Mouse (Mus musculus) limb, embryonic 11.5 days (tissue): ENCODE results near the gene Rps6ka4. TPM values are rescaled to one million over a fixed set of nuclear protein-coding genes. Genes with fewer than 3 reads are reported as not detected.

Source experiments
- ATAC-seq: fragments of 200-750 bp; cut with Nextera tagmentation; 2 replicates; pipeline ENCODE4 v1.8.0; 2017; ENCODE audit warnings: low read depth; ENCODE audit not compliant: insufficient number of reproducible peaks, low FRiP score, low TSS enrichment
- DNase-seq: peaks from one replicate; pipeline ENCODE4 v3.0.0-alpha.2; 2015; ENCODE audit warnings: low spot score
- H3K27ac ChIP-seq: fragments of 300-500 bp; sonication (generic); replicated peaks from 2 replicates; pipeline ENCODE4 v1.5.1; 2014; ENCODE audit warnings: low read depth, mild to moderate bottlenecking, low read length
- H3K27me3 ChIP-seq: fragments of 300-500 bp; sonication (generic); 2 replicates; pipeline ENCODE4 v1.6.1; 2014; ENCODE audit warnings: mild to moderate bottlenecking, low read length, mixed read lengths; ENCODE audit not compliant: control insufficient read depth, insufficient read depth
- H3K36me3 ChIP-seq: fragments of 300-500 bp; sonication (generic); 2 replicates; pipeline ENCODE4 v1.6.1; 2014; ENCODE audit warnings: mild to moderate bottlenecking, low read length, moderate library complexity, mixed read lengths; ENCODE audit not compliant: control insufficient read depth, insufficient read depth
- H3K4me1 ChIP-seq: fragments of 300-500 bp; sonication (generic); 2 replicates; pipeline ENCODE4 v1.6.1; 2014; ENCODE audit warnings: low read length, mixed read lengths; ENCODE audit not compliant: control insufficient read depth, insufficient read depth
- H3K4me2 ChIP-seq: fragments of 300-500 bp; sonication (generic); 2 replicates; pipeline ENCODE4 v1.6.1; 2014; ENCODE audit warnings: low read depth, mild to moderate bottlenecking, moderate library complexity; ENCODE audit not compliant: severe bottlenecking
- H3K4me3 ChIP-seq: fragments of 300-500 bp; sonication (generic); 2 replicates; pipeline ENCODE4 v1.5.1; 2014; ENCODE audit warnings: low read depth, low read length
- H3K9ac ChIP-seq: fragments of 300-500 bp; sonication (generic); 2 replicates; pipeline ENCODE4 v1.6.1; 2014; ENCODE audit warnings: mild to moderate bottlenecking, low read length
- H3K9me3 ChIP-seq: fragments of 300-500 bp; sonication (generic); 2 replicates; pipeline ENCODE4 v1.6.1; 2016; ENCODE audit warnings: low read length; ENCODE audit not compliant: control insufficient read depth
- WGBS: fragments of 180-500 bp; shearing (Covaris S2); extraction: QIAGEN DNeasy Blood & Tissue Kit; methylation state at CpG from one replicate; pipeline ENCODE4 v1.1.7; 2014; 5-methylcytosine and 5-hydroxymethylcytosine counted together
- polyA plus RNA-seq: library from polyadenylated mRNA; unstranded; fragments of >200 nt; fragmentation: Nextera tagmentation; extraction: Ambion mirVana; gene quantifications from 2 replicates; pipeline ENCODE4 v1.2.1, GENCODE M21; 2014

Gene Rps6ka4
- polyA plus RNA-seq, 1 experiment from 2014 or later, result 4.6 TPM

DNA sequence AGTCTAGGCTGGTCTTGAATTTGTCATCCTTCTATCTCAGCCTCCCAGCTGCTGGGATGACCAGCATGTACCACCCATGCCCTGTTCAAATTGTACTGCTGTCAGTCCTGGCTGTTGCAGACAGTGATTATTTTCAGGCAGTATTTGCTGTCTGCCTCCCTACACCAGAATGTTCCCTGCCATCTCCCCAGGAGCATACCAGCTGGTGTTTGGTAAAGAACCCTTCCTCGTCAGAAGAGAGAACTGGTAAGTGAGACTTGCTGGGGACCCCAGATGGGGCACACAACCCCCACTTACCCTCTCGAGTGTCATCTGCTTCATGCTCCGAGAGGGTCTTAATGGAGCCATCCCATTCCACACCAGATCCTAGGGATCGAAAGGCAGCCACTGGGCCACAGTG is 5.6 kb upstream of the Rps6ka4 start:
- 71% methylated on average over 4 of the region's 4 CpGs for WGBS
- peaks cover 64% of the 10 kb centered on the region for H3K27me3 ChIP-seq
- no peak for ATAC-seq

DNA sequence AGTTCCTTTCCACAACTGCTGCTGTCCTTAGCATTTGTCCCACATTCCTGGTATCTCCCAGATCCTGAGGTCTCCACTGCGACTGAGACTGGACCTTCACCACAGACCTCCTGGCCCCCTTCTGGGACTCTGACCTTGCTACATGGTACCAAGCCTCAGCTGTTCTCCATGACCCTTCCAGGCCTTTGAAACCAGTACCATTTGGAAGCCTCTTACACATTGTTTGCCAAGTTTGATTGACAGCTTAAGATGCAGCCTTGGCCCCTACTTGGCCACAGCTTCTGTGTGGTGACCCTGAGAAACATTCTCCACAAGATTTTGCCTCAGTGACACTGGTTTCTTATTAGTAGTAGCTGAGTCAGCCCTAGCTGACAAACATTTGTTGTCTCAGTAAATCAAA is 1.9 kb upstream of the Rps6ka4 start:
- H3K27me3 ChIP-seq, result peaks cover 71% of the 10 kb centered on the region
- no peak for ATAC-seq
- H3K4me3 ChIP-seq, result no peak overlapping the region
- WGBS, result 63% methylated on average over 1 of the region's 1 CpGs
- no peaks in the 10 kb centered on the region for H3K36me3 ChIP-seq
- no peak for DNase-seq
- H3K9me3 ChIP-seq, result no peaks in the 10 kb centered on the region
- no peak overlapping the region for H3K9ac ChIP-seq
- no peak overlapping the region for H3K27ac ChIP-seq
- H3K4me2 ChIP-seq, result no peak overlapping the region
- peaks cover 2% of the 10 kb centered on the region; the same call in 1 of the 2 replicates for H3K4me1 ChIP-seq

More for the DNA sequence above, 5.6 kb upstream of the Rps6ka4 start:
- Histone ChIP-seq H3K36me3 (no peaks in the 10 kb centered on the region), H3K27ac (no peak overlapping the region), H3K4me2 (no peak overlapping the region), H3K9me3 (no peaks in the 10 kb centered on the region), H3K4me3 (no peak overlapping the region), H3K9ac (no peak overlapping the region), H3K4me1 (peaks cover 3% of the 10 kb centered on the region; the same call in 1 of the 2 replicates)
- DNase-seq, result no peak

DNA sequence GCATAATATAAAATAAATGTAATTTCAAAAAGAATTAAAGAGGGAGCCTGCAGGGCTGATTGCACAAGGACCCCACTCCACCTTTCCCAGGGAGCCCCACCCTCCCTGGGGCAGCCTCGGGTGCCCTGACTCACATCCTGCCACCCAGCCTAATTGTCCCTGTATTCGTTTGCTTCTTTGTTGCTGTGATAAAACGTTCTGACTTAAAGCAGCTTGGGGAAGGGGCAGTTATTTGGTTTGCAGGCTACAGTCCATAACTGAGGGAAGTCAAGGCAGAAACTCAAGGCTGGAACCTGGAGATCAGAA is 809 bp upstream of the Rps6ka4 start:
- WGBS, result 8% methylated on average over 3 of the region's 3 CpGs
- ATAC-seq (no peak), DNase-seq (no peak)
- Histone ChIP-seq H3K9ac (no peak overlapping the region), H3K9me3 (no peaks in the 10 kb centered on the region), H3K4me3 (no peak overlapping the region), H3K27ac (no peak overlapping the region), H3K4me1 (peaks cover 2% of the 10 kb centered on the region; the same call in 1 of the 2 replicates), H3K36me3 (no peaks in the 10 kb centered on the region), H3K4me2 (no peak overlapping the region; the same call in 1 of the 2 replicates), H3K27me3 (peaks cover 69% of the 10 kb centered on the region)

DNA sequence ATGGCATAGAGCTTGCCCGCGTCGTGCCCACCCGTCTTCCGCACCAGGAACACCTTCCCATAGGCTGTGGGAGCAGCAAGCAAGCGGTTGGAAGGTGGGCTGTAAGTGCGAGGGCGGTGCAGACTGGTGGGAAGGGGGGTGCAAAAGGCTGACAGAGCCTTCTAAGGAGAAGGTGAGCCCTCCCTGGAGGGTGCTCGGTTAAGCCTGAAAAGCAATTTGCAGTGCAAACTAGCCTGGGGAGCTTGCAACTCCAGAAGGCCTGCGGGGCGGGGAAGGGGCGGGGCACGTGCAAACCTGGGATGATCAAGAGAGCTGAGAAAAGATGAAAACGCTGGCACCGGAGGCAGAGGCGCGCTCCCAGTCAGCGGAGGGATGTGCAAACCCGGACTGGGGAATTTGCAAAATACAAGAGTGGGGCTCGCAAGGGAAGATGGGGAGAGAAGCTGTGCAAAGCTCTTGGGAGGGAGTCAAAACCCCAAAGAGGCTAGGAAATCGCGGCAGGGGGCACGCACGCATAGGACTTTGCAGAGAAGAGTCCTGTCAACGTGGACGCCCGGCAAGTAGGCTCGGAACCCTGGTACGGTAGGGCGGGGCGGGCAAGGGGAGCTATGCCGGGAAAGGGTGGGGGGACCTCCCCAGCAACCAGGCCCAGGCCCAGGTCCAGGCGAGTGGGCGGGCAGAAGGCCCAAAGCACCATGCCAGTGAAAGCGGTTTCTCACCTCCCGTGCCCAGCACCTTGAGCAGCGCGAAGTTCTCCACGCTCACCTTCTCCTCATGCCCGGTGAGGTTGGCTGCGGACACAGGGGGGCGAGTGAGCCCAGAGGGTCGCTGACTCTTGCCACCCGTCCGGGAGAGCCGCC is 591 bp downstream of the Rps6ka4 start:
- Histone ChIP-seq H3K27ac (no peak overlapping the region), H3K36me3 (no peaks in the 10 kb centered on the region), H3K4me2 (peak overlapping the region; percentile 89), H3K27me3 (peaks cover 67% of the 10 kb centered on the region), H3K4me1 (peaks cover 2% of the 10 kb centered on the region; the same call in 1 of the 2 replicates), H3K9me3 (no peaks in the 10 kb centered on the region), H3K9ac (peak overlapping the region; percentile 51), H3K4me3 (peak overlapping the region; percentile 55)
- WGBS, result under 1% methylated on average over 44 of the region's 46 CpGs
- DNase-seq, result peak; percentile 65
- 0 out of 2 replicates have a peak, but pooled peaks have one; percentile 29 for ATAC-seq

DNA sequence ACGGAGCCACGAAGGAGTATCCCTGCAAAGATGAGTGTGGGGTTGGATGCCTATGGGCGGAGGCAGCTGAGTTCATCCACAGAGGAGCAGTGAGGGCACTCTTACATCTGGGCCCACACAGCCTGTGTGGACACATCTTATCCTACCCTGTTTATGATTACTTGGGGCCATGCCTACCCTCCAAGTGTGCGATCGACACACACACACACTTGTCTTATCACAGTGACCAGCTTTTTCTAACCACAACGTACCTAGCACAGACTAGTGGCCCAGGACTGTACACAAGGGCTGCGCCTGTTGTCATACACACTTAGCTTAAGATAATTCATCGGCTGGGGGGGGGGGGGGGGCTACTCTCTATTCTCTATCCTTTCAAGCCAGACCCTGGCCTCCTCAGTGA is 8.1 kb downstream of the Rps6ka4 start:
- Histone ChIP-seq H3K36me3 (no peaks in the 10 kb centered on the region), H3K4me2 (no peak overlapping the region), H3K27me3 (peaks cover 67% of the 10 kb centered on the region), H3K27ac (no peak overlapping the region), H3K9me3 (no peaks in the 10 kb centered on the region), H3K4me3 (no peak overlapping the region), H3K4me1 (no peaks in the 10 kb centered on the region; the same call in 1 of the 2 replicates), H3K9ac (no peak overlapping the region; the same call in 1 of the 2 replicates)
- ATAC-seq (no peak), DNase-seq (no peak)
- WGBS, result 86% methylated on average over 8 of the region's 8 CpGs

DNA sequence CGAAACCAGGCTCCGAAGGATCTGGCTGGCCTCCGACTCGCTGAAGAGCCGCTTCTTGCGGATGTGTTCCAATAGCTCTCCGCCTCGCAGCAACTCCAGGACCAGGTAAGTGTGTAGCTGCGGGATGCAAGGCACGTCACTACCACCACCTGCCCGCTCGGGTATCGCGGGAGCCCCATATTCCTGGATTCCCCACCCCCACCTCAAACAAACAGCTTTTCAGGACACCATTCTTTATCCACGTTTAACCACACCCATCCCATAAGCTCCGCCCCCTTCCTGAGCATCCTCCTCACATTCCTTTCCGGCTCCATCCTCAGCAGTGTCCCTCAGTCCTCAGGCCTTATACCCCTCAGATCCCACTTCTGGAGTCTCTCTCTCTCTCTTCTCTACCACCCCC is 9.1 kb downstream of the Rps6ka4 start:
- Histone ChIP-seq H3K4me1 (no peaks in the 10 kb centered on the region; the same call in 1 of the 2 replicates), H3K36me3 (no peaks in the 10 kb centered on the region), H3K9ac (no peak overlapping the region), H3K27me3 (peaks cover 59% of the 10 kb centered on the region), H3K4me3 (peak overlapping the region; percentile 0; the same call in 1 of the 2 replicates), H3K4me2 (peak overlapping the region; percentile 32), H3K27ac (no peak overlapping the region), H3K9me3 (no peaks in the 10 kb centered on the region)
- WGBS, result under 1% methylated on average over 17 of the region's 17 CpGs
- DNase-seq (no peak), ATAC-seq (no peak)

DNA sequence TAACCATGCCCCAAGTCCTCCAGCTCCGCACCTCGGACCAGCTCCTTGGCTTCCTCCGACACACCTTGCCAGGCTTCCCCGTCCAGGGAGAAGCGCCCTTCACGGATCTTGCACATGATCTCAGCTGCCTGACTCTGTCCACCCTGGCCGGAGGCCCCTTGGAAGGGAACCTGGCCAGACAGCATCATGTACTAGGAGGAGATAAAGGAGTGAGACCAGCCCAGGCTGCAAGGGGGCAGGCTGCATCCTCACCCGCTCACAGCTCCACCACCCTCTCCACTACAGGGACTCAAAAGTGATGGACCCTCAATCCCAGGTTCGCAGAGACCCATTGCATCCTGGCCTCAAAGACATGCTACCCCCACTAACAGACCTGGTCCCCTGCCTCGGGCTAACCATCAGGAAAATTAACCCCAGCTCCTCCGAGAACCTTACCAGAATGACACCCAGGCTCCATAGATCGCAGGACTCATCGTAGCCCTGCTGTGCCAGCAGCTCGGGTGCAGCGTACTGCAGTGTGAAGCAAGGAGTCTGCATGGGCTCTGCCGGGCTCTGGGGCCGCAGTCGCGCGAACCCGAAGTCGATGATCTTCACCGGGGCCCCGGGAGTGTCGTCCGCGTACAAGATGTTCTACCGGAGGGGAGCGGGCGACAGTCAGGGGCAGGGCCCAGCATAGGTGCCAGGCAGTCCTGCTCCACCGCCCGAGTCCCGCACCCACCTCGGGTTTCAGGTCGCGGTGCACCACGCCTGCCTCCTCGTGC is 9.7 kb downstream of the Rps6ka4 start:
- WGBS, result 2% methylated on average over 38 of the region's 38 CpGs
- H3K9me3 ChIP-seq, result no peaks in the 10 kb centered on the region
- H3K4me3 ChIP-seq, result peak overlapping the region; percentile 0
- DNase-seq, result peak; percentile 45
- peak overlapping the region; percentile 40 for H3K4me2 ChIP-seq
- H3K36me3 ChIP-seq, result no peaks in the 10 kb centered on the region
- no peaks in the 10 kb centered on the region; the same call in 1 of the 2 replicates for H3K4me1 ChIP-seq
- no peak for ATAC-seq
- peaks cover 54% of the 10 kb centered on the region for H3K27me3 ChIP-seq
- no peak overlapping the region for H3K27ac ChIP-seq
- no peak overlapping the region for H3K9ac ChIP-seq

DNA sequence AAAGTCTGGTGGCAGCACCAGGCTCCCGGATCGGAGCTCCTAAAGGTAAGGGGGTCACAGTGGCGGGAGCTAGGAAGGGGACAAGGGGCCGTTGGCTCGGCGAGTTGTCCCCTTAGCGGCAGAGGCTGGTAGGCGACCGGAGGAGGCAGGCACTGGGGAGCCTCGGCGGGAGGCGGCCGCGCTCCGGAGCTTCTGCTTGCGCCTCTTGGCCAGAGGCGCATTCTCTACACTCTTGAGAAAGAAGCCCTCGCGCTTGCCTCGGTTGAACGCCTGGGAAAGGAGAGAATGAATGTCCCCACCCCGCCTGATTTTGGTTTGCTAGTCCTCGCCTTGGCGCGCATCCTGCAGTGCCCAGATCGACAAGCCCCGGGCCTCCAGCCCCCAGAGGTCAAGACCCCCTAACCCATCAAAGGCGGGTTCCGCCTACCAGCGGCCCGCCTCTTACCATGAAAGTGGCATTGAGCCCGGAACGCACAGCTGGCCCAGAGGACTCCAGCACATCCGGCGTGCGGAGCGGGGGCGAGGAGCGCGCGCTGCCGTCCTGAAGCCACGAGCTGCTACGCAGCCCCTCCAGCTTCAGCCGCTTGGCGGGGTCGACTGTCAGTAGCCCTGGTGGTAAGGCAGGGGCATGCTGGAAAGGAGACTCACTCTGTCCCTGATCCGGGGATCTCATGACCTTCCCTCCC is 10.4 kb downstream of the Rps6ka4 start:
- no peak for ATAC-seq
- Histone ChIP-seq H3K27me3 (peaks cover 52% of the 10 kb centered on the region), H3K36me3 (no peaks in the 10 kb centered on the region), H3K27ac (no peak overlapping the region), H3K9ac (no peak overlapping the region), H3K4me1 (no peaks in the 10 kb centered on the region; the same call in 1 of the 2 replicates), H3K9me3 (no peaks in the 10 kb centered on the region), H3K4me3 (0 out of 2 replicates have a peak overlapping the region, but pooled peaks have one; percentile 0), H3K4me2 (peak overlapping the region; percentile 40; the same call in 1 of the 2 replicates)
- DNase-seq, result peak; percentile 40
- WGBS, result under 1% methylated on average over 47 of the region's 48 CpGs
